Mouse (Mus musculus): Measurements from ENCODE around the gene Pkp2.

The Pkp2 gene

DNA sequence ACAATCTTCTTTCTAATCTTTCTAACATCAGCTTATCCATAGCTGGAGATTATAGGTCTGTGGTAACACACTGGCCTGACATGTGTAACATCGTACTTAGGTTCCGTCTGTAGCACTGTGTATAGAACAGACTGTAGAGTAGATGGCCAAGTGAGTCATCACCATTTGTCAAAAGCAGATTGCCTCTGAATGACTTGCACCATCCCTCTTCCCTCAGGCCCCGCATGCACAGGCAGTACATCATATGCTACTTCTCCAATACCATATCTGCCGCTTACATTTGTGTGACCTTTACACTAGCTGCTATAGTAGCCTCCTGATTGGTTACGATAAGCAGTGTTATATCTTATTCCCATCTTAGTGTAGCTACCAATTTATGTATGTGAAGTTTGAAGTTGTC lies 47.8 kb downstream of the Pkp2 start:
- no peak for DNase-seq (ENCODE audit: low read depth, low spot score)

GRCm38 (mm10) chr16:16261481-16261880 lies 48.4 kb downstream of the Pkp2 start:
- DNase-seq (ENCODE audit: low read depth, low spot score), result no peak

DNA sequence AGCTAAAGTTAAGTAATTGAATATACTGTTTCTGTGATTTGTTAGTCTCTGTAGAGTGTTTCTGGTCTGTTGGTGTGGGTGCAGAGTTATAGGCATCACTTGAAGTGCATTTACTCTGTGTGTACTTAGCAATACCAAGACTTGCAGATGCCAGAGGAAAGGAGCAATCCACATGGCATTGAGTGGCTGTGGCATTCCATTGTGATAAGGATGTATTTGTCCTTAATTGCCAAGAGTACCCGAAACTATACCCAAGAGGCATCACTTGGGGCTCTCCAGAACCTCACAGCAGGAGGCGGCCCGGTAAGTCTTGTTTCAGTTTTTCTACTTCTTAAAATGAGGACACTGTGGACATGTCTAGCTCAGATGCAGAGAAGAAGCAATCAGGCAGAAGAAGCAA lies 49.3 kb downstream of the Pkp2 start:
- no peak for DNase-seq (ENCODE audit: low read depth, low spot score)

DNA sequence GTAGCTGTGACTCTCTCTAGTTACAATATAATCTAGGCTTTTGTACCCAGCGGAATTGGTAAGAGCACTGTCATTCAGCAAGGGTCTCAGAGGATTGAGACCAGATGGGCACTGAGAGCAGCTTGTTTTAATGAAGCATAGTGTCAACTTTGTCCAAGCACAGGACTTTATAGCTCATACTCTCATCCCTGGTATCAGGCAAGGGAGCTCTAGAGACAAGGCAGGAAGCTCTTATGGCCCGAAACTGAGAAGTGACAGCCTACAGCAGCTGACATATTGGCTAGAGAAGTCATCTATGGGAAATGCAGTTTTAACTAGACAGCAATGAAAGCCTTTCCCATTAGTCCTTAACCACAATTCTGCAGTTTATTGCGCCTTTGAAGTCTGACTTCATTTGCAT lies 59.9 kb downstream of the Pkp2 start:
- no peak for DNase-seq (ENCODE audit: low read depth, low spot score)

- DNase-seq (ENCODE audit: low read depth, low spot score), result peak; percentile 9
Observed at GRCm38 (mm10) chr16:16273752-16274151, 60.6 kb downstream of the Pkp2 start.

GRCm38 (mm10) chr16:16302369-16303137 lies 89.4 kb downstream of the Pkp2 start, which contains the start of gene Yars2:
TSS of gene Yars2 (plus strand) at chr16:16302965.
- peak; percentile 96 for DNase-seq (ENCODE audit: low read depth, low spot score)

DNA sequence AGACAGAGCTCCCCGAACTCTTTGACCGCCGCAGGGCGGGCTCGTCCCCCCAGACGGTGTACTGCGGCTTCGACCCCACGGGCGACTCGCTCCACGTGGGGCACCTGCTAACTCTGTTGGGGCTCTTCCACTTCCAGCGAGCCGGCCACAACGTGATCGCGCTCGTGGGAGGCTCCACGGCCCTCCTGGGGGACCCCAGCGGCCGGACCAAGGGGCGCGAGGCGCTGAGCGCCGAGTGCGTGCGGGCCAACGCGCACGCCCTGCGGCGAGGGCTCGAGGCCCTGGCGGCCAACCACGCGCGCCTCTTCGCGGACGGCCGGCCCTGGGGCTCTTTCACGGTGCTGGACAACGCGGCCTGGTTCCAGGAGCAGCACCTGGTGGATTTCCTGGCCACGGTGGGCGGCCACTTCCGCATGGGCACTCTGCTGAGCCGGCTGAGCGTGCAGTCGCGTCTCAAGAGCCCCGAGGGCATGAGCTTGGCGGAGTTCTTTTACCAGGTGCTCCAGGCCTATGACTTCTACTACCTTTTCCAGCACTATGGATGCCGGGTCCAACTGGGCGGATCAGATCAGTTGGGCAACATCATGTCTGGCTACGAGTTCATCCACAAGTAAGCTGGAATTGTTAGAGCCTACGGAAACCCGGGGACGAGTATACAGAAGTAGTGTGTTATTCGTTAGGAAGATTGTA lies 90.2 kb downstream of the Pkp2 start:
- DNase-seq (ENCODE audit: low read depth, low spot score), result peak; percentile 85

- peak; percentile 66 for DNase-seq (ENCODE audit: low read depth, low spot score)
Observed at GRCm38 (mm10) chr16:16303888-16304287, 90.8 kb downstream of the Pkp2 start.

DNA sequence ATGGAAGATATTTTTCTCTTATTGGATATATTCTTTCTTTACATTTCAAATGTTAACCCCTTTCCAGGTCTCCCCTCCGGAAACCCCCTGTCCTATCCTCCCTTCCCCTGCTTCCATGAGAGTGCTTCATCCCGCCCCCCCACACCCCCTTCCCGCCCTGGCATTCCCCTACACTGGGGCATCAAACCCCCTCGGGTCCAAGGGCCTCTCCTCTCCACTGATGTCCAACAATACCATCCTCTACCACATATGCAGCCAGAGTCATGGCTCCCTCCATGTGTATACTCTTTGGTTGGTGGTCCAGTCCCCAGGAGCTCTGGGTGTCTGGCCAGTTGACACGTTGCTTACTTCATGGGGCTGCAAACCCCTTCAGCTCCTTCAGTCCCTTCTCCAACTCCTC lies 98.2 kb downstream of the Pkp2 start:
- no peak for DNase-seq (ENCODE audit: low read depth, low spot score)
